ENCODE assay signal across 8 mouse cellular contexts in the genomic region with DNA sequence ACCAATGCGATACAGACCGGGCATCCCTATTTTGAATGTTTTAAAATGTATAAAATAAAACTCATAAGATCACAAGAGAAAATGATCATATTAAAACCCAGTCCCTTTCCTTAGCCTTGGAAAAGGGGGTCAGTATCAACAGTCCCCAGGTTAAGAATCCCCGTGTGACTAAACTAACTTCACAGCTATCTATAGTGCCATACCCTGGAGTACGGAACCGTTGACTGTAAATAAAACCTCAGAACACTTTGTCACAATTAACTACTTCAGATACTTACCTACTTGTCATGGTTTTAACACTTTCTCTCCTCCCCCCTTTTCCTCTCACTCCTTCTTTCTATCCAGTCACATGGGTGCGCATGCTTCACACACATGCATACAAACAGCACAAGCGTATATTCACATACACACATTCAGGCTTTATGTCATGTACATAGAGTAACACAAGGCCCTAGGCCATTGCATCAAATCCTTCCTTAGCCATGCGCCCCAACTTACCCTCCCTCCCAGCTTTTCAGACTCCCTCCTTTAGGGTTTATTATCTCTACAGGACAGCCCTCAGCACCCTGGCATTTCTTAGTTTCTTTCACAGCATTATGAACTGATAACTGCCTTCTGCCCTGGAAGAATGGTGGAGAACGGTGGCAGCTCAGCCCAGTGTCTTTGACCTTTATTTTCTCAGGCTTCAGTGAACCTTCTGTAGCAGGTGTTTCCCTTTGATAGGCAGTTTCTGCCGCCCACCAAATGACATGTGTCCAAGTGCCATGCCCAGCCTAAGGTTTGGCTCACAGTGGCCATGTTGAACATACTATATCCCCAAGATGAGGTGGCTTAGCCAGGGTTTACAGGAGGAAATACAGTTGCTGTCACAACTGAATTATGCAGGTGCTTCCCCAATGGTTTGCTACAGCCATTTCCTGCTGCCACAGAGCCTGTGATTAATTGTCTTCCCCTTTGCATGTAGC. TPM values are rescaled to one million over a fixed set of nuclear protein-coding genes. Genes with fewer than 3 reads are reported as not detected.
DNase-seq lines count a peak whose midpoint lies in the region; ATAC-seq lines count a peak whose summit lies in the region.

A gene (plus strand): TSS at position 937 of the 965 bp plus-strand sequence.

- H3K9ac ChIP-seq in hindbrain, embryonic 15.5 days = no peak within 1 kb of the TSS

- ATAC-seq in hindbrain, embryonic 15.5 days (ENCODE audit: low FRiP score, low read depth) = no peak
- ATAC-seq in frontal cortex, adult (ENCODE audit: low TSS enrichment) = no peak

- H3K4me2 ChIP-seq in hindbrain, embryonic 15.5 days = no peak within 1 kb of the TSS

- no peak within 1 kb of the TSS for H3K27ac ChIP-seq in hindbrain, embryonic 15.5 days (replicated peaks)
- H3K27ac ChIP-seq in midbrain, embryonic 10.5 days (replicated peaks) = no peak within 1 kb of the TSS

- no peaks in the 10 kb centered on the region for H3K27me3 ChIP-seq in hindbrain, embryonic 15.5 days
- H3K27me3 ChIP-seq in midbrain, embryonic 10.5 days (ENCODE audit: low read depth, poor library complexity, severe bottlenecking) = no peaks in the 10 kb centered on the region

- whole genome bisulfite sequencing in hindbrain, embryonic 15.5 days = 84% methylated on average over 10 of the region's 10 CpGs
- 90% methylated on average over 10 of the region's 10 CpGs for WGBS in midbrain, embryonic 10.5 days

- peaks cover 13% of the 10 kb centered on the region for H3K4me1 ChIP-seq in hindbrain, embryonic 15.5 days (replicated peaks)
- peaks cover 18% of the 10 kb centered on the region for H3K4me1 ChIP-seq in midbrain, embryonic 10.5 days

- no peak within 1 kb of the TSS for H3K4me3 ChIP-seq in hindbrain, embryonic 15.5 days
- H3K4me3 ChIP-seq in midbrain, embryonic 10.5 days = no peak within 1 kb of the TSS

- peak; percentile 62 for DNase-seq in B cell, adult 2 months
- no peak for DNase-seq in adrenal gland, postnatal 4 days (ENCODE audit: low spot score in 2 of 2)
- DNase-seq in gastrocnemius, postnatal 10 days = no peak
- no peak for DNase-seq in left cerebral cortex, postnatal 25 days (ENCODE audit: low spot score in 2 of 2)
- no peak for DNase-seq in midbrain, embryonic 10.5 days (ENCODE audit: low spot score)
- peak; percentile 61 for DNase-seq in thymus, postnatal 0 days (ENCODE audit: low spot score)

- no peaks in the 10 kb centered on the region for H3K9me3 ChIP-seq in hindbrain, embryonic 15.5 days
- no peaks in the 10 kb centered on the region for H3K9me3 ChIP-seq in midbrain, embryonic 10.5 days (replicated peaks)

- intact Hi-C loops in left cerebral cortex, postnatal 25 days (cut with DNase I) = no loop called here

- no peaks in the 10 kb centered on the region for H3K36me3 ChIP-seq in hindbrain, embryonic 15.5 days
- H3K36me3 ChIP-seq in midbrain, embryonic 10.5 days = no peaks in the 10 kb centered on the region

RNA-seq across cellular contexts. Expression of the gene that starts here (rescaled TPM):
- 100 to 1,000 TPM; 167 to 169 TPM for total RNA-seq in adrenal gland, postnatal 4 days (2021)
- 10 to 100 TPM; 41.9 to 49.2 TPM for total RNA-seq in gastrocnemius, postnatal 10 days (2021)
- polyA plus RNA-seq in hindbrain, embryonic 15.5 days (2015; fragmentation: Nextera tagmentation; extraction: Ambion mirVana) = 150 and 170 TPM in 2 replicates
- total RNA-seq in left cerebral cortex, postnatal 25 days (2021) = 100 to 1,000 TPM; 238 to 249 TPM
- 38.4 and 46.3 TPM in 2 replicates for polyA plus RNA-seq in midbrain, embryonic 10.5 days (2016; fragmentation: Nextera tagmentation; extraction: Ambion mirVana)
- 354 and 407 TPM in 2 replicates for polyA plus RNA-seq in thymus, postnatal 0 days (2015; fragmentation: Nextera tagmentation; extraction: Ambion mirVana)

Comparison
In these comparisons a context has a peak if more than half of its experiments do, and no peak if none do; other contexts are left out.
1. DNase-seq: peak in B cell, adult 2 months (2 of 2) and thymus, postnatal 0 days (single experiment); none in adrenal gland, postnatal 4 days (0 of 2), gastrocnemius, postnatal 10 days (single experiment), left cerebral cortex, postnatal 25 days (0 of 2) and midbrain, embryonic 10.5 days (single experiment).